Comparison of ENCODE assay signal across 8 mouse cellular contexts in the genomic region with DNA sequence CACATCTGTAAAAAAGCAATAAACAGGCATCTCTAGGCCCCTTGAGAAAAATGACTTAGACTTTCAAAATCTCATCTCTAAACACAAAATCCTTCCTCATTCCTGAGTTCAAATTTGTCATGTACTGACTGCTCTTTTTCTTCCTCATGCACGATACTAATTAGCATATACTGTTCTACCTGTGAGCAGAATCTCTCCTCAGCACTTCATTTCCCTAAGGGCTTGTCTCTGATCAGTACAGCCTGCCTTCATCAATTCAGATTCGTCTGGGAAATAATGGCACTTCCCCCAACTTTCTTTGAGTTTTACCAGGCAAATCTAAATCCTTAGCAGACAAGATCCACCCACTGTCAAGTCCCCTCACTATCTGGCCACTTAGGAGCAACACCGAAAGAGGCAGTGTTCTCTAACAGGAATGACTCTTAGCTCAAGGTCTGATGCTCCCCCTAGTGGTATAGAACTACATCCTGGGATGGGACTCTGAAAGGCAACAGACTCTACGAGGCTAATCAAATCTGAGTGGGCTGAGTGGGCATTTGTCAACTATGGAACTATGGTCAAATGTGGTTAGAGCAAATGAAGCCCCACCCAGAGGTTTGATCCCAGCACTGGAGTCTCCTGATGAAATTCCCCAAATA.
DNase-seq lines count a peak whose midpoint lies in the region; ATAC-seq and TF ChIP-seq lines count a peak whose summit lies in the region.

No protein-coding gene starts in this region.

- peak; percentile 87 for DNase-seq in CH12.LX (ENCODE audit: extremely low read depth)
- peak; percentile 48 for DNase-seq in WW6 (ENCODE audit: low read depth, low spot score)
- DNase-seq in embryo, embryonic 10.5 days (ENCODE audit: low spot score) = peak; percentile 84
- peak; percentile 50 for DNase-seq in heart, adult 8-10 months (ENCODE audit: low spot score)
- peak; percentile 77 for DNase-seq in kidney, adult 9 months
- DNase-seq in liver, postnatal 0 days = peak; percentile 40
- DNase-seq in right cerebral cortex, postnatal 4 days = no peak

- H3K4me1 ChIP-seq in CH12.LX (ENCODE audit: control insufficient read depth in 1 of 2, insufficient read depth in 2 of 2) = peaks cover 0 to 17% of the 10 kb centered on the region in 2 experiments; a peak in 2 of 4 replicates
- peaks cover 5% of the 10 kb centered on the region; the same call in 1 of the 2 replicates for H3K4me1 ChIP-seq in liver, postnatal 0 days (ENCODE audit: insufficient read depth)
- no peaks in the 10 kb centered on the region for H3K4me1 ChIP-seq in neural tube, embryonic 13.5 days (replicated peaks)

- TF ChIP-seq RAD21 in CH12.LX (IDR thresholded peaks at IDR 0.05; ENCODE audit: low read depth, low read length) = peak; percentile 86

- H3K36me3 ChIP-seq in CH12.LX (replicated peaks in 1 of 2; ENCODE audit: control insufficient read depth in 1 of 2, insufficient read depth in 1 of 2, low read length in 1 of 2) = peaks cover 7 to 14% of the 10 kb centered on the region in 2 experiments
- no peaks in the 10 kb centered on the region; the same call in 1 of the 2 replicates for H3K36me3 ChIP-seq in liver, postnatal 0 days (replicated peaks; ENCODE audit: insufficient read depth, low read length)
- H3K36me3 ChIP-seq in neural tube, embryonic 13.5 days = 0 out of 2 replicates have a peak, but pooled peaks cover 3% of the 10 kb centered on the region

- WGBS in liver, postnatal 0 days (ENCODE audit: insufficient replicate concordance) = 14% methylated on average over 4 of the region's 4 CpGs
- 29% methylated on average over 4 of the region's 4 CpGs for WGBS in neural tube, embryonic 13.5 days

- H3K27ac ChIP-seq in CH12.LX (ENCODE audit: insufficient read depth, low read depth) = no peak overlapping the region
- no peak overlapping the region; the same call in 1 of the 2 replicates for H3K27ac ChIP-seq in liver, postnatal 0 days (ENCODE audit: low read depth)
- no peak overlapping the region for H3K27ac ChIP-seq in neural tube, embryonic 13.5 days (replicated peaks)

- H3K27me3 ChIP-seq in CH12.LX (replicated peaks) = no peaks in the 10 kb centered on the region
- no peaks in the 10 kb centered on the region for H3K27me3 ChIP-seq in liver, postnatal 0 days (ENCODE audit: insufficient read depth, low read length)
- H3K27me3 ChIP-seq in neural tube, embryonic 13.5 days = no peaks in the 10 kb centered on the region

- H3K9me3 ChIP-seq in CH12.LX (replicated peaks; ENCODE audit: low read length) = no peaks in the 10 kb centered on the region
- no peaks in the 10 kb centered on the region for H3K9me3 ChIP-seq in liver, postnatal 0 days (ENCODE audit: low read length)
- no peaks in the 10 kb centered on the region for H3K9me3 ChIP-seq in neural tube, embryonic 13.5 days

- H3K9ac ChIP-seq in CH12.LX (ENCODE audit: insufficient read depth, low read depth) = no peak overlapping the region
- H3K9ac ChIP-seq in liver, postnatal 0 days (replicated peaks) = no peak overlapping the region
- no peak overlapping the region for H3K9ac ChIP-seq in neural tube, embryonic 13.5 days

- dilution Hi-C loops in CH12.LX (cut with MboI; ENCODE audit: extremely low pct_ligation_motif_present, extremely low pct_unique_long_range_greater_than_20kb, low sequenced_read_pairs) = no loop called here

- 0 out of 2 replicates have a peak, but pooled peaks have one; percentile 29 for TF ChIP-seq EP300 in CH12.LX (IDR thresholded peaks at IDR 0.05; ENCODE audit: low read length)
- peak; percentile 37; the same call in 1 of the 2 replicates for TF ChIP-seq EP300 in liver, postnatal 0 days (IDR thresholded peaks at IDR 0.05; ENCODE audit: low read depth)

- no peaks in the 10 kb centered on the region for H3K79me2 ChIP-seq in CH12.LX (replicated peaks; ENCODE audit: control insufficient read depth, extremely low read depth, insufficient read depth, poor library complexity, severe bottlenecking)

- peak overlapping the region in 2 of 3 experiments; percentile 23 to 27 for H3K4me3 ChIP-seq in CH12.LX (replicated peaks in 1 of 3; ENCODE audit: low read depth in 2 of 3, low read length in 2 of 3, poor library complexity in 1 of 3)
- no peak overlapping the region for H3K4me3 ChIP-seq in liver, postnatal 0 days (ENCODE audit: low read depth, low read length)
- no peak overlapping the region for H3K4me3 ChIP-seq in neural tube, embryonic 13.5 days

- in situ Hi-C loops in CH12.LX (cut with MboI; ENCODE audit: low pct_ligation_motif_present, low pct_unique_long_range_greater_than_20kb, low sequenced_read_pairs) = loop anchor here (5.0 kb wide), 1 partner anchor 102 kb away; no protein-coding TSS in a partner anchor

- H3K4me2 ChIP-seq in CH12.LX (ENCODE audit: insufficient read depth, low read depth, poor library complexity, severe bottlenecking) = peak overlapping the region; percentile 53
- peak overlapping the region; percentile 48 for H3K4me2 ChIP-seq in liver, postnatal 0 days (ENCODE audit: low read depth, low read length)
- no peak overlapping the region for H3K4me2 ChIP-seq in neural tube, embryonic 13.5 days

- TF ChIP-seq CTCF in CH12.LX (conservative IDR thresholded peaks at IDR 0.05 in 1 of 2, IDR thresholded peaks at IDR 0.05 in 1 of 2; ENCODE audit: low read depth in 2 of 2, low read length in 2 of 2) = peak; percentile 74 to 98
- TF ChIP-seq CTCF in liver, postnatal 0 days (IDR thresholded peaks at IDR 0.05; ENCODE audit: low read depth) = peak; percentile 97

- no peak for TF ChIP-seq POLR2A in CH12.LX (IDR thresholded peaks at IDR 0.05; ENCODE audit: low read depth, low read length)

- ATAC-seq in liver, postnatal 0 days = peak; percentile 83
- ATAC-seq in neural tube, embryonic 13.5 days (ENCODE audit: low read depth) = peak; percentile 83

TF ChIP-seq in CH12.LX, 34 proteins besides CTCF, POLR2A, EP300 and RAD21:
- TF ChIP-seq SMC3 (IDR thresholded peaks at IDR 0.05; ENCODE audit: low read depth, low read length) = peak; percentile 90
- TF ChIP-seq HCFC1 (IDR thresholded peaks at IDR 0.05; ENCODE audit: low read depth, low read length) = no peak
- TF ChIP-seq ZC3H11A (IDR thresholded peaks at IDR 0.05; ENCODE audit: low read depth, low read length) = 0 out of 2 replicates have a peak, but pooled peaks have one; percentile 15
- TF ChIP-seq PAX5 (IDR thresholded peaks at IDR 0.05; ENCODE audit: low read length) = no peak
- peak; percentile 26; the same call in 1 of the 2 replicates for TF ChIP-seq MEF2A (IDR thresholded peaks at IDR 0.05; ENCODE audit: borderline replicate concordance, low read depth, low read length)
- TF ChIP-seq IRF4 (IDR thresholded peaks at IDR 0.05; ENCODE audit: low read depth, low read length) = 0 out of 2 replicates have a peak, but pooled peaks have one; percentile 32
- TF ChIP-seq NELFE (IDR thresholded peaks at IDR 0.05; ENCODE audit: low read depth, low read length) = peak; percentile 49; the same call in 1 of the 2 replicates
- TF ChIP-seq RCOR1 (conservative IDR thresholded peaks at IDR 0.05; ENCODE audit: low read depth, low read length) = 0 out of 2 replicates have a peak, but pooled peaks have one; percentile 26
- TF ChIP-seq MAX (IDR thresholded peaks at IDR 0.05; ENCODE audit: low read length) = 0 out of 2 replicates have a peak, but pooled peaks have one; percentile 34
- TF ChIP-seq POLR2AphosphoS2 (IDR thresholded peaks at IDR 0.05; ENCODE audit: low read depth, low read length) = no peak
TF ChIP-seq in CH12.LX: peak in this region for 7.

Comparison
In these comparisons a context has a peak if more than half of its experiments do, and no peak if none do; other contexts are left out.
1. H3K4me3 ChIP-seq: peak in CH12.LX (2 of 3); none in liver, postnatal 0 days (single experiment) and neural tube, embryonic 13.5 days (single experiment).